Mouse (Mus musculus): Measurements from ENCODE around the gene Ifitm10.

DNA sequence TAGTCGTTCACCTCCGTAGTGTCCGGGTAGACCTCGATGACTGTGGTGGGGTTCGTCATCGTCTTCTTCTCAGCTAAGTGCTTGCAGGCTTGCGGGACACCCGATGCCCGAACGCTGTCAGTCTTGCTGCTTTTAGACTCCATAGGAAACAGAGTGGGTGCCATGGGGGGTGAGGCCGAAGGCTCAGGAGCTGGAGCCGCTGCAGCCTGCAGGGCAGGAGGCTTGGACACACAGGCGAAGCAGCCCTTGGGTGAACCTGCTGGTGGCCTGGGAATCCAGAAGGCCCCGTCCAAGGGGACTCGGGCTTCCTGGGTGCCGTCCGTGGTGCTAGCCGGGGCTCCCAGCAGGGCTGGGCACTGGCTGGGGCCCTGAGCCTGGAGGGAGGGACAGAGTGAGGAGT, 2.6 kb downstream of the Ifitm10 start:
- TF ChIP-seq CTCF (IDR thresholded peaks at IDR 0.05; ENCODE audit: low read depth), result no peak
- TF ChIP-seq EP300 (IDR thresholded peaks at IDR 0.05; ENCODE audit: low read depth), result no peak

All from liver, embryonic 14.5 days (tissue).